Mouse (Mus musculus) myocyte (in vitro differentiated cells): Measurements from ENCODE around the gene Wdr92. TPM values are rescaled to one million over a fixed set of nuclear protein-coding genes. Genes with fewer than 3 reads are reported as not detected.

Experiments used
- H3K27me3 ChIP-seq: one replicate; pipeline ENCODE4 v1.6.1; 2011; ENCODE audit not compliant: control insufficient read depth, insufficient read depth, insufficient read length
- H3K36me3 ChIP-seq: one replicate; pipeline ENCODE4 v1.6.1; 2011; ENCODE audit not compliant: control insufficient read depth, insufficient read depth
- H3K4me2 ChIP-seq: one replicate; pipeline ENCODE4 v1.6.1; 2011; ENCODE audit warnings: low read depth, control low read depth
- H3K4me3 ChIP-seq: one replicate; pipeline ENCODE4 v1.5.1; 2011; ENCODE audit warnings: mild to moderate bottlenecking, control low read depth, moderate library complexity
- H3K79me2 ChIP-seq: one replicate; pipeline ENCODE4 v1.6.1; 2011; ENCODE audit not compliant: control insufficient read depth, insufficient read depth
- H3ac ChIP-seq: one replicate; pipeline ENCODE4 v1.6.1; 2011; ENCODE audit not compliant: control insufficient read depth, insufficient read length
- CEBPB ChIP-seq: IDR thresholded peaks from 2 replicates; pipeline ENCODE4 v1.6.1; 2011; ENCODE audit warnings: mild to moderate bottlenecking, moderate library complexity; ENCODE audit not compliant: poor library complexity, insufficient read depth, severe bottlenecking
- E2F4 ChIP-seq: IDR thresholded peaks from one replicate; pipeline ENCODE4 v1.6.1; 2011; ENCODE audit warnings: mild to moderate bottlenecking, control low read depth, moderate library complexity; ENCODE audit not compliant: insufficient read depth
- MAX ChIP-seq: IDR thresholded peaks from one replicate; pipeline ENCODE4 v1.6.1; 2011; ENCODE audit warnings: low read depth, mild to moderate bottlenecking, control low read depth
- MYOD1 ChIP-seq, 3 experiments: IDR thresholded peaks; one replicate each; pipeline ENCODE4 v1.6.1; 2011; ENCODE audit warnings: control low read depth in 2 of 3, low read depth in 2 of 3, mild to moderate bottlenecking in 2 of 3, moderate library complexity in 1 of 3; ENCODE audit not compliant: insufficient read length in 2 of 3, control insufficient read depth in 1 of 3
- MYOG ChIP-seq, 3 experiments: IDR thresholded peaks; one replicate each; pipeline ENCODE4 v1.6.1; 2011; ENCODE audit warnings: control low read depth in 2 of 3, low read depth in 2 of 3, mild to moderate bottlenecking in 2 of 3; ENCODE audit not compliant: insufficient read length in 2 of 3, control insufficient read depth in 1 of 3, insufficient read depth in 1 of 3
- POLR2A ChIP-seq: IDR thresholded peaks from one replicate; pipeline ENCODE4 v1.6.1; 2011; ENCODE audit warnings: low read depth, mild to moderate bottlenecking, control low read depth, moderate library complexity; ENCODE audit not compliant: insufficient read length
- POLR2AphosphoS2 ChIP-seq: IDR thresholded peaks from one replicate; pipeline ENCODE4 v1.6.1; 2011; ENCODE audit warnings: low read depth, control low read depth; ENCODE audit not compliant: insufficient read length
- REST ChIP-seq: IDR thresholded peaks from one replicate; pipeline ENCODE4 v1.6.1; 2011; ENCODE audit warnings: mild to moderate bottlenecking, control low read depth, moderate library complexity; ENCODE audit not compliant: insufficient read depth, insufficient read length
- SRF ChIP-seq: IDR thresholded peaks from one replicate; pipeline ENCODE4 v1.6.1; 2011; ENCODE audit warnings: low read depth; ENCODE audit not compliant: control insufficient read depth, insufficient read length
- TCF12 ChIP-seq: IDR thresholded peaks from one replicate; pipeline ENCODE4 v1.6.1; 2011; ENCODE audit warnings: mild to moderate bottlenecking, control low read depth; ENCODE audit not compliant: poor library complexity, insufficient read depth, severe bottlenecking
- TCF3 ChIP-seq: IDR thresholded peaks from one replicate; pipeline ENCODE4 v1.6.1; 2011; ENCODE audit warnings: low read depth, control low read depth; ENCODE audit not compliant: insufficient read length
- USF1 ChIP-seq: IDR thresholded peaks from one replicate; pipeline ENCODE4 v1.6.1; 2011; ENCODE audit warnings: low read depth, mild to moderate bottlenecking, control low read depth, moderate library complexity
- polyA plus RNA-seq: library from polyadenylated mRNA; unstranded; fragments of >200 nt; fragmentation: generic; extraction: Trizol; gene quantifications from one replicate; pipeline ENCODE4 v1.2.1, GENCODE M21; 2012; ENCODE audit warnings: missing spikeins

Wdr92 gene
- polyA plus RNA-seq, 1 experiment, result 10.5 TPM

- TF ChIP-seq MAX, result no peak
- TF ChIP-seq POLR2A, result no peak
- TF ChIP-seq SRF, result no peak
- no peak for TF ChIP-seq E2F4
- Histone ChIP-seq H3K4me3 (no peak overlapping the region), H3K36me3 (peaks cover 52% of the 10 kb centered on the region), H3K27me3 (no peaks in the 10 kb centered on the region), H3K79me2 (no peaks in the 10 kb centered on the region), H3K4me2 (no peak overlapping the region), H3ac (no peak overlapping the region)
These were observed 20.6 kb downstream of the Wdr92 start for GRCm38 (mm10) chr11:17202481-17202880.

- H3K27me3 ChIP-seq, result no peaks in the 10 kb centered on the region
- H3K4me3 ChIP-seq, result peak within 1 kb of the TSS; percentile 48
- peak; percentile 58 for TF ChIP-seq SRF
- no peak for TF ChIP-seq MYOG (IDR thresholded peaks at IDR 0.05; ENCODE audit: control insufficient read depth in 1 of 3, insufficient read depth in 1 of 3, insufficient read length in 2 of 3, low read depth in 2 of 3)
- peak; percentile 100 for TF ChIP-seq MAX
- TF ChIP-seq REST, result no peak
- peak; percentile 72 for TF ChIP-seq POLR2AphosphoS2
- no peak for TF ChIP-seq TCF3
- TF ChIP-seq TCF12, result no peak
- no peak for TF ChIP-seq MYOD1 (IDR thresholded peaks at IDR 0.05; ENCODE audit: control insufficient read depth in 1 of 3, insufficient read length in 2 of 3, low read depth in 2 of 3)
- TF ChIP-seq POLR2A, result peak; percentile 80
- peak; percentile 75 for TF ChIP-seq USF1
- TF ChIP-seq CEBPB, result no peak
- no peak for TF ChIP-seq E2F4
- peak within 1 kb of the TSS; percentile 90 for H3K4me2 ChIP-seq
- H3ac ChIP-seq, result peak within 1 kb of the TSS; percentile 65
- peaks cover 3% of the 10 kb centered on the region for H3K36me3 ChIP-seq
- H3K79me2 ChIP-seq, result peaks cover 34% of the 10 kb centered on the region
These were observed 29.6 kb downstream of the Wdr92 start, which contains the start of gene Pno1 for GRCm38 (mm10) chr11:17211258-17212140. Gene Pno1 (minus strand): TSS chr11:17211568.

- Histone ChIP-seq H3ac (peak overlapping the region; percentile 65), H3K36me3 (no peaks in the 10 kb centered on the region), H3K79me2 (peaks cover 34% of the 10 kb centered on the region), H3K4me3 (peak overlapping the region; percentile 48), H3K4me2 (peak overlapping the region; percentile 90), H3K27me3 (no peaks in the 10 kb centered on the region)
- TF ChIP-seq USF1 (no peak), MAX (no peak), TCF3 (no peak)
These were observed 30.2 kb downstream of the Wdr92 start for GRCm38 (mm10) chr11:17212141-17212495.

GRCm38 (mm10) chr11:17212903-17213509 is 31.1 kb downstream of the Wdr92 start:
- peaks cover 34% of the 10 kb centered on the region for H3K79me2 ChIP-seq
- TF ChIP-seq USF1 (no peak), POLR2AphosphoS2 (no peak), CEBPB (no peak), E2F4 (no peak)
- H3K36me3 ChIP-seq, result no peaks in the 10 kb centered on the region

GRCm38 (mm10) chr11:17215475-17215874 is 33.6 kb downstream of the Wdr92 start:
- Histone ChIP-seq H3K79me2 (peaks cover 20% of the 10 kb centered on the region), H3K27me3 (no peaks in the 10 kb centered on the region), H3K36me3 (peaks cover 4% of the 10 kb centered on the region), H3ac (no peak overlapping the region), H3K4me2 (no peak overlapping the region), H3K4me3 (no peak overlapping the region)
- TF ChIP-seq MYOG (IDR thresholded peaks at IDR 0.05; ENCODE audit: control insufficient read depth in 1 of 3, insufficient read depth in 1 of 3, insufficient read length in 2 of 3, low read depth in 2 of 3), result no peak
- no peak for TF ChIP-seq REST
- no peak for TF ChIP-seq CEBPB
- no peak for TF ChIP-seq MYOD1 (IDR thresholded peaks at IDR 0.05; ENCODE audit: control insufficient read depth in 1 of 3, insufficient read length in 2 of 3, low read depth in 2 of 3)
- no peak for TF ChIP-seq POLR2AphosphoS2
- no peak for TF ChIP-seq TCF3
- TF ChIP-seq MAX, result no peak
- no peak for TF ChIP-seq SRF
- TF ChIP-seq TCF12, result no peak
- no peak for TF ChIP-seq E2F4
- no peak for TF ChIP-seq POLR2A
- no peak for TF ChIP-seq USF1

More at GRCm38 (mm10) chr11:17212903-17213509, 31.1 kb downstream of the Wdr92 start:
- Histone ChIP-seq H3ac (no peak overlapping the region), H3K27me3 (no peaks in the 10 kb centered on the region), H3K4me2 (peak overlapping the region; percentile 90), H3K4me3 (peak overlapping the region; percentile 48)
